Mouse (Mus musculus): ENCODE data around the gene Cyp8b1.

DNA sequence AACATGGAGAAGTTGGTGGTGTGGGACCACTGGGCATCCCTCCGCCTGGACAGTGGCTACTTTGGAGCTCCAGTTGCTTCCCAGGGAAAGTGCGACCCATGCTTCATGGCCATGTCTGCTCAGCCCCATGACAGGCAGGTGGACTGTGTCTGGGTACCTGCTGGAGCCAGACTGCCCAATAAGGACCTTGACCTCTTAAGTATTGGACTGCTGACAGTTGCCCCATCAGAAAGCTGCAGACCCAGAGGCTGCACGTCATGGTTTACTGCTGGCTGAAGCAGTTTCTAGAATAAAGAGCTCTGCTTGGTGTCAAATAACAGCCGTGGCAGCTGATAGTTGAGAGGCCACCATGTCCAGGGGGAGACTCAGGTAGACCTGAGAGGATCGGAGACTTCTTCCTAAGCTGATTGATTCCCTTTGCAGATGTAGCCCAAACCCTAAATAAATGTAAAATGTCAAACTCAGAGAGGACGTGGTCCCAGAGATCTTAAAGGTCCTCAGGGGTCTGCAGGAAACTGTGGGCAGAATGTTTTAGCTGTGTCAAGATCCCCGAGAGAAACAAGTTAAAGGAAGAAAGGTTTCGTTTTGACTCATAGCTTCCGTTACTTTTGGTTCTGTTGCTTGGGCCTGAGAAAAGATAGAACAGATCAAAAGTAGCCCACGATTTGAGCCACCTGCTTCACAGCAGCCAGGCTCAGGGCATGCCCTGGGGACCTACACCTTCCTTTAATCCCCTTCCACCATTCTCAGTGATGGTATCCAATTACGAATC lies 10.7 kb upstream of the Cyp8b1 start:
- TF ChIP-seq CTCF (IDR thresholded peaks at IDR 0.05): no peak
- TF ChIP-seq EP300 (IDR thresholded peaks at IDR 0.05): no peak

All from lung, postnatal 0 days (tissue).